Mouse (Mus musculus) heart, adult 8-10 months (tissue): ENCODE measurements around the gene Mrpl58. TPM values are rescaled to one million over a fixed set of nuclear protein-coding genes. Genes with fewer than 3 reads are reported as not detected.
"Not testable (repeated sequence)": the region's sequence is repeated elsewhere in the genome, so short reads cannot be mapped to it uniquely, and the experiment has no call there.

Source experiments
- DNase-seq: peaks from one replicate; pipeline ENCODE4 v3.0.0; 2022; ENCODE audit warnings: low spot score
- total RNA-seq, 4 experiments: library from RNA; stranded (reverse); gene quantifications; 2 replicates each; pipeline ENCODE4 v1.2.4; 2022

Gene Mrpl58
- total RNA-seq, 4 experiments from 2014 or later: 139 to 160 (median 146) TPM

- peak; percentile 83 for DNase-seq
Observed at GRCm38 (mm10) chr11:115427482-115428331, 24.2 kb downstream of the Mrpl58 start.

- DNase-seq: no peak
Observed at GRCm38 (mm10) chr11:115429307-115429706, 25.8 kb downstream of the Mrpl58 start.

GRCm38 (mm10) chr11:115430561-115430960 lies 27.0 kb downstream of the Mrpl58 start:
- no peak for DNase-seq

- DNase-seq: no peak
Observed at GRCm38 (mm10) chr11:115432814-115433213, 29.3 kb downstream of the Mrpl58 start.

- no peak for DNase-seq
Observed at GRCm38 (mm10) chr11:115433342-115433741, 29.8 kb downstream of the Mrpl58 start.

GRCm38 (mm10) chr11:115435596-115436337 lies 32.2 kb downstream of the Mrpl58 start:
- no peak for DNase-seq

- no peak for DNase-seq
Observed at GRCm38 (mm10) chr11:115437571-115438122, 34.1 kb downstream of the Mrpl58 start.

- DNase-seq: no peak
Observed at GRCm38 (mm10) chr11:115439326-115439725, 35.8 kb downstream of the Mrpl58 start.

- DNase-seq: no peak
Observed at GRCm38 (mm10) chr11:115439906-115440595, 36.5 kb downstream of the Mrpl58 start, which contains the start of gene Trim80. Gene Trim80, plus strand, starts transcription at chr11:115440545.

- no peak for DNase-seq
Observed at GRCm38 (mm10) chr11:115441417-115441816, 37.9 kb downstream of the Mrpl58 start.

- no peak for DNase-seq
Observed at GRCm38 (mm10) chr11:115446906-115447305, 43.4 kb downstream of the Mrpl58 start.

- no peak for DNase-seq
Observed at GRCm38 (mm10) chr11:115447321-115447885, 43.9 kb downstream of the Mrpl58 start.

- no peak for DNase-seq
Observed at GRCm38 (mm10) chr11:115448075-115448474, 44.5 kb downstream of the Mrpl58 start.

GRCm38 (mm10) chr11:115448998-115449397 lies 45.4 kb downstream of the Mrpl58 start:
- no peak for DNase-seq

- no peak for DNase-seq
Observed at GRCm38 (mm10) chr11:115450176-115450575, 46.6 kb downstream of the Mrpl58 start.

- DNase-seq: no peak
Observed at GRCm38 (mm10) chr11:115451781-115452241, 48.3 kb downstream of the Mrpl58 start.

- DNase-seq: no peak
Observed at GRCm38 (mm10) chr11:115452281-115452860, 48.8 kb downstream of the Mrpl58 start.

GRCm38 (mm10) chr11:115453306-115453705 lies 49.8 kb downstream of the Mrpl58 start:
- DNase-seq: no peak

- DNase-seq: not testable (repeated sequence)
Observed at GRCm38 (mm10) chr11:115454822-115455221, 51.3 kb downstream of the Mrpl58 start.

- no peak for DNase-seq
Observed at GRCm38 (mm10) chr11:115455619-115456018, 52.1 kb downstream of the Mrpl58 start.

- no peak for DNase-seq
Observed at GRCm38 (mm10) chr11:115456182-115456581, 52.6 kb downstream of the Mrpl58 start.
